Mouse (Mus musculus): ENCODE measurements around the gene Retreg1.

Gene Retreg1

GRCm38 (mm10) chr15:25923916-25924315 is 80.9 kb downstream of the Retreg1 start:
- DNase-seq, result no peak

- no peak for DNase-seq
Observed at GRCm38 (mm10) chr15:25926171-25926570, 83.2 kb downstream of the Retreg1 start.

DNA sequence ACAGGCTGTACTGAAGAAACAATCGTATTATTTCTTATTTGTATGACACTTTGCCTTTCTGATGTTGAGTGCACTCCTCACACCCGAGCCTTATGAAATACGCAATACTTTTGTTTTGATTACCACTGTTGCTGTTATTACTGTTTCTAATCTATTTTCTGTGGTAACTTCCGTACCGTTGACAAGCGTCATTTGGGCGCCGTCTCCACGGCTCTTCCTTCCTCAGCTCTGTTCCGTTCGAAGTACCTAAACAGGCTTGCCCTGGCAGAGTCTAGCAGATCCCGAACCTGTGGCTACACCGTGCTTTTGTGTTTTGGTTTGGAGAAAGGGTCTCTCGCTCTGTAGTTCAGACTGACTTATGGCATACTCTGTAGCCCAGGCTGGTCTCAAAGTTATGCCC is 84.1 kb downstream of the Retreg1 start:
- no peak for DNase-seq

DNA sequence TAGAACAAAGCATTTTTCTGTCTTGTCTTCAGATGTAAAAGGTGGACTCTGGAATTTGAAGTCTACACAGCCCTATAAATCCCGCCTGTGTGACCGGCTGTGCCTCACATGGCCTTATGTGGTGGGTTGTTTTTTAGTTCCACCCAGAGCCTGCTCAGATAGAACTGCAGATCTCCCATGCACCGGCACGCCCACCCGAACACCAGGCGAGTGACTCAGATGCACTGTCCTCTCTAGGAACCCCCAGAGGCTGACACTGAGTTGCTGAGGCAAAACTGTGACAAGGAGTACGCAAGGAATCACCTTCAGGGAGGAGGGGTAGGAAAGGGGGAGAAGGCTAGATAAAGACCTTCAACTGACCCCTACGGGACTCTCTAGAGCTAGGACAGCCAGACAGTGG is 85.0 kb downstream of the Retreg1 start:
- DNase-seq, result no peak

GRCm38 (mm10) chr15:25928831-25929230 is 85.9 kb downstream of the Retreg1 start:
- no peak for DNase-seq

DNA sequence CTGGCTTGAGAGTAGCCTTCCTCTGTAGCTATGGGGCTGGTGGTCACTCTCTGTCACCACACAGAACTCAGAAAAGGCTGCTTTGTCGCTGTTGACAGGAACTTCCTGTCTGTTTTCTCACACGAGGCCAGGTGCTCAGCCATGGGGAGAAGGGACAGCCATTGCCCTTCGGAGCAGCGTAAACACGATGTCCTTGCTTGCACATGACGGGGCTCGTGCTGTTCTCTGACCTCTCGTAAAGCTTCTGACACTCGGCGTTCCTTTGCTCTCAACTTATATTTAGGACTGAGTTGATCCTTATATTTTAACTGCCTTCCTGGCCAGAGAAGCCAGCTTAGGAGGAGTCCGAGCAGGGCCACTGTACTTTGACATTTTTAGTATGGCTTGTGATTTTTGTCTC is 86.5 kb downstream of the Retreg1 start:
- peak; percentile 64 for DNase-seq

DNA sequence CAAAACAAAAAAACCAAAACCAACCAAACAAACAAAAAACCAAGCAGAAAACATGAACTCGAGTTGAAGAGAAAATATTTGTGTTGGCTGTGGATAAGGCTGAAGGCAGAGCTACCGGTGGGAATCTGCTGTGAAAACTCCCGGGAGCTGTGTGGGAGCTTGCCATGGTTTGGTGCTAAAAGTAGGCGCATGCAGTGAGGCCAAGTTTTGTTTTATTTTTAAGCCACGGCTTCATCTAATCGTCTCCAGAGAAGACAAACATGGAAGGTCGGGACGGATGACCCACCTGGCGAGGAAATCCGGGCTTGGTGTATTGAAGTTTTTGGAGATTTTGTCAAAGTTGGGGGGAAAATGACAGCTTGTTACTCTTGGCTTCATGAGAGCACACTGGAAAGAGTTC is 87.0 kb downstream of the Retreg1 start:
- DNase-seq, result no peak

GRCm38 (mm10) chr15:25930657-25931056 is 87.7 kb downstream of the Retreg1 start:
- peak; percentile 55 for DNase-seq

DNA sequence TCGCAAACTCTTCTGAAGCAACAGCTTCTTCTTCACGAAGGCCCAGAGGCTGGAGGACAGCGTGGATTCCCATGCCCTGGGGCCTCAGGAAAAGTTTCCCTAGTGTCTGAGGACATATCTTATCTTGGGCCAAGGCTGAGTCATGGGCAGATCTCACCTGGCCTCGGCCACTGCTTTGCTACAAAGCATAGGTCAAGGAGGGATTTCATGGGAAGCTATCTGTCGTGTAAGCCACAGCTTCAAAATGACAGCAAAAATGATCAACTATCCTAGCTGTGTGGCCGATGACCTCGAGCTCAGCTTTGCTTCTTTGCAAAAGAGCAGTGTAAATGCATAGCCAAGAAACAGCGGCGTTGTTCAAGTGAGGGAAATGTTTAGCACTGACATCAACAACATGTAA is 89.5 kb downstream of the Retreg1 start:
- DNase-seq, result no peak

DNA sequence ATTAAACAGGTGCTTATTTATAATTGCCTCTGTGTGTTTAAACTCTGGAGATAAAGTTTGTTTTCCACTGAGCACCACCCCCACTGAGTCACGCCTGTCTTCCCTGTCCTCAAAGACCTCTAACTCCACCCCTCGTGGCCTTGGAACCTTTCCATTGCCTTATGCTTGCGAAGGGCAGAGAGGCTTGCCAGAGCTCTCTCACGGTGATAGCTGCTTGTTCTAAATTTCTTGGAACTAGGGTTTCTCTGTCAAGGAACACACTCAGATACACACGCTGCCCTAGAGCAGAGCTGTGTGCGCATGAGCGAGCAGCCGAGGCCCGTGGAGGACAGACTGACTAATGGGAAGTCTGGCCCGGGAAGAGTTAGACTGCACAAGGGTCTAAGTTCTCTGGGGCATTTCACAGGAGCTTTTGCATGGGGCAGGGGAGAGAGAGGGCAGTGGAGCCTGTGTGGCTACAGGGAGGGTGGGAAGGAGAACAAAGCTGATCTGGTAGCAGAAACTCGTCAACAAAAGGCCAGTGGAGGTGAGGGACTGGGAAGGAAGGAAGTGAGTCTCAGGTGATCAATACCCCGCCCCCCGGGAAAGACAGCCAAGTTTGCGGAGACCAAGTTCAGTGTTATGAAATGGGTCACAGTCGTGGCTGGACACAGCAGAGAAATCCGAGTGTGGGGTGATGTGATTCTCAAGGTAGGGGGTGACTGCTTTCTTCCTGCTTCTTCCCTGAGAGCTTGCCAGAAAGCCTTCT is 90.1 kb downstream of the Retreg1 start:
- peak; percentile 87 for DNase-seq

- DNase-seq, result no peak
Observed at GRCm38 (mm10) chr15:25933685-25934108, 90.7 kb downstream of the Retreg1 start.

DNA sequence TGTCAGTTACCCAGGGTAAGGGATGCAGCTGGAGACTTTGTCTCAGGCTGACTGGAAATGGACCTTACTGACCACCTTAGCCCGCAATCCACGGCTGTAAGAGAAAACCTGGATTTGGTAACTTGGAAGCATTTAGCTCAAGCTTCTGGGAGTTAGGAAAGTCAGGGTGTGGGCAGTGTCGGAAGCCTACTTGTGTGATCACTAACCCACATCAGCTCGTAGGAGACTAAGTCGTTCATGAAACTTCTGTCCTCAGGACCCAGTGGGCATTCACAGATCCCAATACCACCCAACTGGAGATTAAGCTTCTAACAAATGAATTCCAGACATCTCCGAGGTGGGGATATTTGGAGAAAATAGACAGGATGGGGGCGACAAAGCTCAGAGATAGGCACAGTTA is 91.4 kb downstream of the Retreg1 start:
- DNase-seq, result no peak

DNA sequence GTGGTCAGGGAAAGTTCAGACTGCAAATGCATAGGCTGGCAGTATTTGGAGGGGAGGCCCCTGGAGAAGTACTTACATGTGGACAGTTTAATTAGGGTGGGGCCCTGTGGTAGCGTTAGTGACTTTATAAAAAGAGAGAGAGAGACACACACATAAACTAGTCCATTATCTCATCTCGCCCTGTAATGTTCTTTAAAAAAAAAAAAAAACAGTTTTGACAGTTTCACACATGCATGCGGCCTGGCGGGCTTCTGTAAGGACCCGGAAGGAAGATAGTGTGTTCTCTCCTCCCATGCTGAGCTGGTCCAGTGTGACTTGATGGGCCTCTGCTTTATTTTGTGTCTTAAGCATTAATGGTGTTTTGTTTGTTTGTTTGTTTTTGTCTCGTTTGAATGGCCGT is 95.5 kb downstream of the Retreg1 start:
- DNase-seq, result no peak

- peak; percentile 64 for DNase-seq
Observed at GRCm38 (mm10) chr15:25940397-25941377, 97.7 kb downstream of the Retreg1 start.

GRCm38 (mm10) chr15:25941514-25941913 is 98.5 kb downstream of the Retreg1 start:
- no peak for DNase-seq

- DNase-seq, result no peak
Observed at GRCm38 (mm10) chr15:25942415-25942814, 99.4 kb downstream of the Retreg1 start.

- no peak for DNase-seq
Observed at GRCm38 (mm10) chr15:25943386-25944137, 100.6 kb downstream of the Retreg1 start.

DNA sequence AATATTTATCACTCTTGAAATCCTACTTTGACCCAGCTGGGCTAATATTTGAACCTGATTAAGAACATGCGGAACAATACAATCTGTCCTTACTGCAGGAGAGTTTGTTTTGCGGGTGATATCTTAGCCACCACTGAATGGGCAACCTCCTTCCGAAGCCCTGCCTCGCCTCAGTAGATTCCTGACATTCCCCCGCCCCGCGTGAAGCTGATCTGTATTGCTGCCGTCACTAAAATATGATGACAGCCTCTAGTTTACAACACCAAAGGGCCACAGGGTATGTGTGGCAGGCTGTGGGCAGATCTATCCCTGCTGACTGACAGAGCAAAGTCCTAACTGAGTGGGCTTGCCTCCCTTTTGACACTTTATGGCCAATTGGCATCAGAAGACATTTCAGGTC is 102.2 kb downstream of the Retreg1 start:
- peak; percentile 62 for DNase-seq

- DNase-seq, result no peak
Observed at GRCm38 (mm10) chr15:25946482-25946881, 103.5 kb downstream of the Retreg1 start.

DNA sequence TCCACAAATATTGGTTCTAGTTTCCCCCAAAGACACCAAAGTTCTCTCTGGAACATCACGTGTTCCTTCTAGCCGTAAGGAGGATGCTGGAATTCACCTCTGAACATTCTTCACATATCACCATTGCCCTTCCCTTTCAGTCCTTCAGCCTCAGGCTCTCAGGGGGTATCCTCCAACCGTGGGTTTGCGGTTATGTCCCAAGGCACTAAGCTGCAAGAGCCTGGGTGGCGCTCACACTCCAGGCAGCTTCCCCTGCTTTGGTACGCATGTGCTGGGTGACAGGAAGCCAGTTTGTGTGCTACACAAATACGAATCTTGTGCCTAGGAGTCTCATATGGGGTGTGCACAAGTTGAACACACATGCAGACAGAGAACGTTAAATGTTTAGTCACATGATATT is 104.4 kb downstream of the Retreg1 start:
- DNase-seq, result peak; percentile 11

- DNase-seq, result peak; percentile 35
Observed at GRCm38 (mm10) chr15:25948257-25949223, 105.6 kb downstream of the Retreg1 start.

DNA sequence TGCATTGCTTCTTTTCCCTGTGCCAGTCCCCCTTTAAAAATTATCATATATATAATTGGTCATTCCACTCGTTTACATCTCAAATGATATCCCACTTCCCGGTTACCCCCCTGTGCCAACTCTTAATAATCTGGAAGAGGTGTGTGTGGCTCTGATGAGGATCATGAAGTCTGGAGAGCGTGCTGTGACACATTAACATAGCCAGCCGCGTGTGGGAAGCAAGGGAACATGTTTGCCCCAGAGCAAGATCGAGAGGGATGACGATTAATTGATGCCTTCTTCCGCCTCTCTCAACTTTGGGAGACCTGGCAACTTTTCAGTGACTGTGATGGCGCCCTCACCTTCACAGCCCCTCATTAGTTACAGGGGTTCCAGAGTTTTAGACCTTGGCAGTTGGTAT is 106.7 kb downstream of the Retreg1 start:
- peak; percentile 31 for DNase-seq

All from kidney, adult 18-20 months (tissue).